Mouse (Mus musculus) forebrain, embryonic 12.5 days (tissue): Measurements from ENCODE around the gene Usp40. TPM values are rescaled to one million over a fixed set of nuclear protein-coding genes. Genes with fewer than 3 reads are reported as not detected.

ENCODE experiments used
- ATAC-seq: fragments of 200-750 bp; cut with Nextera tagmentation; 2 replicates; pipeline ENCODE4 v1.8.0; 2017; ENCODE audit warnings: moderate TSS enrichment; ENCODE audit not compliant: low FRiP score
- H3K27ac ChIP-seq: fragments of 300-500 bp; sonication (generic); 2 replicates; pipeline ENCODE4 v1.5.1; 2016; ENCODE audit warnings: mild to moderate bottlenecking
- H3K27me3 ChIP-seq: fragments of 300-500 bp; sonication (generic); 2 replicates; pipeline ENCODE4 v1.6.1; 2016; ENCODE audit warnings: mild to moderate bottlenecking
- H3K36me3 ChIP-seq: fragments of 300-500 bp; sonication (generic); replicated peaks from 2 replicates; pipeline ENCODE4 v1.6.1; 2016; ENCODE audit warnings: mild to moderate bottlenecking
- H3K4me1 ChIP-seq: fragments of 300-500 bp; sonication (generic); 2 replicates; pipeline ENCODE4 v1.6.1; 2016
- H3K4me2 ChIP-seq: fragments of 300-500 bp; sonication (generic); 2 replicates; pipeline ENCODE4 v1.6.1; 2016; ENCODE audit warnings: mild to moderate bottlenecking, moderate library complexity
- H3K4me3 ChIP-seq: fragments of 300-500 bp; sonication (generic); replicated peaks from 2 replicates; pipeline ENCODE4 v1.5.1; 2016; ENCODE audit warnings: mild to moderate bottlenecking
- H3K9ac ChIP-seq: fragments of 300-500 bp; sonication (generic); 2 replicates; pipeline ENCODE4 v1.6.1; 2016; ENCODE audit warnings: mild to moderate bottlenecking
- H3K9me3 ChIP-seq: fragments of 300-500 bp; sonication (generic); 2 replicates; pipeline ENCODE4 v1.6.1; 2016
- WGBS: fragments of 180-500 bp; shearing (Covaris S2); methylation state at CpG from one replicate; pipeline ENCODE4 v1.1.7; 2016; 5-methylcytosine and 5-hydroxymethylcytosine counted together
- polyA plus RNA-seq: library from polyadenylated mRNA; unstranded; fragments of >200 nt; fragmentation: Nextera tagmentation; extraction: Ambion mirVana; gene quantifications from 2 replicates; pipeline ENCODE4 v1.2.1, GENCODE M21; 2016

The Usp40 gene
- polyA plus RNA-seq, 1 experiment from 2014 or later: 40.1 TPM

GRCm38 (mm10) chr1:87936516-87936915, 71.8 kb downstream of the Usp40 start:
- no peaks in the 10 kb centered on the region for H3K27me3 ChIP-seq
- peaks cover 91% of the 10 kb centered on the region for H3K36me3 ChIP-seq
- no peak overlapping the region for H3K27ac ChIP-seq
- H3K9me3 ChIP-seq: no peaks in the 10 kb centered on the region
- no peak for ATAC-seq
- 55% methylated on average over 2 of the region's 2 CpGs for WGBS
- H3K9ac ChIP-seq: no peak overlapping the region
- no peaks in the 10 kb centered on the region for H3K4me1 ChIP-seq
- H3K4me2 ChIP-seq: no peak overlapping the region
- H3K4me3 ChIP-seq: no peak overlapping the region

GRCm38 (mm10) chr1:87936075-87936474, 72.3 kb downstream of the Usp40 start:
- Histone ChIP-seq H3K27ac (no peak overlapping the region), H3K4me1 (no peaks in the 10 kb centered on the region), H3K9me3 (no peaks in the 10 kb centered on the region), H3K4me2 (no peak overlapping the region), H3K36me3 (peaks cover 89% of the 10 kb centered on the region), H3K9ac (no peak overlapping the region), H3K27me3 (no peaks in the 10 kb centered on the region), H3K4me3 (no peak overlapping the region)
- ATAC-seq: no peak
- WGBS: 92% methylated on average over 7 of the region's 7 CpGs

- Histone ChIP-seq H3K4me2 (no peak overlapping the region), H3K36me3 (peaks cover 89% of the 10 kb centered on the region), H3K27ac (no peak overlapping the region), H3K9ac (no peak overlapping the region), H3K27me3 (no peaks in the 10 kb centered on the region), H3K4me3 (no peak overlapping the region), H3K4me1 (no peaks in the 10 kb centered on the region), H3K9me3 (no peaks in the 10 kb centered on the region)
- ATAC-seq: no peak
- WGBS: 91% methylated on average over 2 of the region's 2 CpGs
Measured at GRCm38 (mm10) chr1:87935546-87935945, 72.8 kb downstream of the Usp40 start.

GRCm38 (mm10) chr1:87935095-87935494, 73.3 kb downstream of the Usp40 start:
- Histone ChIP-seq H3K9ac (no peak overlapping the region), H3K9me3 (no peaks in the 10 kb centered on the region), H3K4me2 (no peak overlapping the region), H3K4me1 (no peaks in the 10 kb centered on the region), H3K36me3 (peaks cover 84% of the 10 kb centered on the region), H3K4me3 (no peak overlapping the region), H3K27ac (no peak overlapping the region), H3K27me3 (no peaks in the 10 kb centered on the region)
- WGBS: 93% methylated on average over 9 of the region's 9 CpGs
- ATAC-seq: no peak

- H3K27me3 ChIP-seq: no peaks in the 10 kb centered on the region
- no peak overlapping the region for H3K9ac ChIP-seq
- H3K4me3 ChIP-seq: no peak overlapping the region
- H3K9me3 ChIP-seq: no peaks in the 10 kb centered on the region
- H3K4me1 ChIP-seq: no peaks in the 10 kb centered on the region
- H3K4me2 ChIP-seq: no peak overlapping the region
- H3K27ac ChIP-seq: no peak overlapping the region
- ATAC-seq: no peak
- WGBS: 86% methylated on average over 5 of the region's 5 CpGs
- peaks cover 73% of the 10 kb centered on the region for H3K36me3 ChIP-seq
Measured at GRCm38 (mm10) chr1:87933051-87933450, 75.3 kb downstream of the Usp40 start.

GRCm38 (mm10) chr1:87929730-87930129, 78.6 kb downstream of the Usp40 start:
- H3K4me3 ChIP-seq: no peak overlapping the region
- H3K36me3 ChIP-seq: peaks cover 73% of the 10 kb centered on the region
- 63% methylated on average over 5 of the region's 5 CpGs for WGBS
- ATAC-seq: no peak
- no peak overlapping the region for H3K9ac ChIP-seq
- no peaks in the 10 kb centered on the region for H3K4me1 ChIP-seq
- no peak overlapping the region for H3K27ac ChIP-seq
- H3K4me2 ChIP-seq: no peak overlapping the region
- H3K9me3 ChIP-seq: no peaks in the 10 kb centered on the region
- no peaks in the 10 kb centered on the region for H3K27me3 ChIP-seq

GRCm38 (mm10) chr1:87924888-87925287, 83.5 kb downstream of the Usp40 start:
- Histone ChIP-seq H3K27ac (no peak overlapping the region), H3K4me1 (no peaks in the 10 kb centered on the region), H3K36me3 (peaks cover 69% of the 10 kb centered on the region), H3K9ac (no peak overlapping the region), H3K4me3 (no peak overlapping the region), H3K27me3 (no peaks in the 10 kb centered on the region), H3K4me2 (no peak overlapping the region), H3K9me3 (no peaks in the 10 kb centered on the region)
- no peak for ATAC-seq
- 89% methylated on average over 4 of the region's 4 CpGs for WGBS

- ATAC-seq: no peak
- Histone ChIP-seq H3K36me3 (peaks cover 78% of the 10 kb centered on the region), H3K27ac (no peak overlapping the region), H3K9me3 (no peaks in the 10 kb centered on the region), H3K9ac (no peak overlapping the region), H3K4me2 (no peak overlapping the region), H3K4me1 (no peaks in the 10 kb centered on the region), H3K27me3 (no peaks in the 10 kb centered on the region), H3K4me3 (no peak overlapping the region)
- 71% methylated on average over 1 of the region's 1 CpGs for WGBS
Measured at GRCm38 (mm10) chr1:87922666-87923065, 85.7 kb downstream of the Usp40 start.

- Histone ChIP-seq H3K9ac (no peak overlapping the region), H3K4me3 (no peak overlapping the region), H3K4me2 (no peak overlapping the region), H3K27ac (no peak overlapping the region), H3K9me3 (no peaks in the 10 kb centered on the region), H3K36me3 (peaks cover 73% of the 10 kb centered on the region), H3K27me3 (no peaks in the 10 kb centered on the region), H3K4me1 (no peaks in the 10 kb centered on the region)
- ATAC-seq: no peak
- 89% methylated on average over 3 of the region's 3 CpGs for WGBS
Measured at GRCm38 (mm10) chr1:87920056-87920614, 88.2 kb downstream of the Usp40 start.

- Histone ChIP-seq H3K27ac (no peak overlapping the region), H3K9me3 (no peaks in the 10 kb centered on the region), H3K9ac (no peak overlapping the region), H3K4me1 (no peaks in the 10 kb centered on the region), H3K4me3 (no peak overlapping the region), H3K27me3 (no peaks in the 10 kb centered on the region), H3K4me2 (no peak overlapping the region), H3K36me3 (peaks cover 56% of the 10 kb centered on the region)
- no peak for ATAC-seq
- WGBS: 95% methylated on average over 2 of the region's 2 CpGs
Measured at GRCm38 (mm10) chr1:87918061-87918460, 90.3 kb downstream of the Usp40 start.

GRCm38 (mm10) chr1:87917361-87917760, 91.0 kb downstream of the Usp40 start:
- 97% methylated on average over 3 of the region's 3 CpGs for WGBS
- Histone ChIP-seq H3K36me3 (peaks cover 56% of the 10 kb centered on the region), H3K27me3 (no peaks in the 10 kb centered on the region), H3K4me1 (no peaks in the 10 kb centered on the region), H3K9me3 (no peaks in the 10 kb centered on the region), H3K9ac (no peak overlapping the region), H3K27ac (no peak overlapping the region), H3K4me3 (no peak overlapping the region), H3K4me2 (no peak overlapping the region)
- ATAC-seq: no peak

- Histone ChIP-seq H3K36me3 (peaks cover 34% of the 10 kb centered on the region), H3K4me2 (no peak overlapping the region), H3K27ac (no peak overlapping the region), H3K4me1 (no peaks in the 10 kb centered on the region), H3K27me3 (no peaks in the 10 kb centered on the region), H3K9ac (no peak overlapping the region), H3K4me3 (no peak overlapping the region), H3K9me3 (no peaks in the 10 kb centered on the region)
- ATAC-seq: no peak
Measured at GRCm38 (mm10) chr1:87913356-87913755, 95.0 kb downstream of the Usp40 start.

- WGBS: 90% methylated on average over 1 of the region's 1 CpGs
- no peaks in the 10 kb centered on the region for H3K4me1 ChIP-seq
Measured at GRCm38 (mm10) chr1:87910428-87910827, 97.9 kb downstream of the Usp40 start.

More at GRCm38 (mm10) chr1:87910428-87910827, 97.9 kb downstream of the Usp40 start:
- no peak for ATAC-seq
- H3K9ac ChIP-seq: no peak overlapping the region
- no peak overlapping the region for H3K4me3 ChIP-seq
- no peaks in the 10 kb centered on the region for H3K27me3 ChIP-seq
- no peaks in the 10 kb centered on the region for H3K9me3 ChIP-seq
- H3K27ac ChIP-seq: no peak overlapping the region
- H3K4me2 ChIP-seq: no peak overlapping the region
- H3K36me3 ChIP-seq: peaks cover 13% of the 10 kb centered on the region
